Mouse (Mus musculus): ENCODE results near the gene Nup62. TPM values are rescaled to one million over a fixed set of nuclear protein-coding genes. Genes with fewer than 3 reads are reported as not detected.
"Not testable (repeated sequence)": the region's sequence is repeated elsewhere in the genome, so short reads cannot be mapped to it uniquely, and the experiment has no call there.

Nup62 gene
- polyA plus RNA-seq, 1 experiment from 2014 or later = 22.4 TPM

DNA sequence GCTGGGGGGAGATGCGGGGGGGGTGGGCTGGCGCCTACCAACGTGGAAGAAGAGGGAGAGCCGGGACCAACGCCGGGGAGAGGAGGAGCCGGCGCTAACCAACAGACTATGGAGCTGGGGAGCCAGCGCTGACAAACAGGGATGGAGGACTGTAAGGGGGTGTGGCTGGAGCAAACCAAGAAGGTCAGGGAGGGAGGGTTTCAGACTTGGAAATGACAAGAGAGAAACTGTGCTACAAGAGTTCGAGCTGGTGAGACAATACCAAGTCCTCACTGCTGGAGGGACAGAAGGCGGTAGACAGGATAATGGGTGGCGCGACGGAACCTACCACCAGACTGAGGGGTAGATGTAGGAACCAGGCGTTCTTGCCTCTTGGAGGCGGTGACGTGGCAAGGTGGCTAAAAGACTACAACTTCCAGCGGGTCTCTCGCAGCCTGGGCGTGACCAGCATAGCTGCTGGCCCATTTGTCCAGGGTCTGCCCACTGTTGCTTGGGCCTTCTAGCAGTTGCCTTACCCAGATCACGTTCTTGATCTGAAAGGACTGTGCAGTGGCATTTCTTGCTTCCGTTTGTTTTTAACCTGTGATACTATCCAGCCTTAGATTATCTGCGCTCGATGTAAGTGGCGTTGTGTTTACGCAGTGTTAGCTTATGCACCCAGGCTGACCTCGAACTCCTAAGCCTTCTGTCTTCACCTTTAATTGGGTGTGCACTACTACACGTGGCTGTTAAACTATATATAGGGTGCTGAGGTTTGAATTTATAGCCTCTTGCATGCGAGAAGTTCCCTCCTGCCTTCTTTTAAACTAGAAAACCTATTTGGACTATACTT, 54.0 kb downstream of the Nup62 start, which contains the start of gene Ptov1:
Ptov1 (minus strand) TSS at position 92 of the 832 bp plus-strand sequence.
- H3K4me2 ChIP-seq (ENCODE audit: low read depth, low read length) = peak within 1 kb of the TSS; percentile 100
- H3K27me3 ChIP-seq (ENCODE audit: control insufficient read depth, insufficient read depth, low read length) = peaks cover 2% of the 10 kb centered on the region; the same call in 1 of the 2 replicates
- peaks cover 37% of the 10 kb centered on the region for H3K4me1 ChIP-seq (ENCODE audit: control insufficient read depth, insufficient read depth, low read length)
- peak within 1 kb of the TSS; percentile 100 for H3K27ac ChIP-seq (ENCODE audit: low read depth, low read length)
- peak within 1 kb of the TSS; percentile 98 for H3K4me3 ChIP-seq (ENCODE audit: low read depth, low read length)
- peaks cover 10% of the 10 kb centered on the region; the same call in 1 of the 2 replicates for H3K36me3 ChIP-seq (ENCODE audit: control insufficient read depth, insufficient read depth, low read length)
- 10% methylated on average over 29 of the region's 29 CpGs for WGBS
- H3K9me3 ChIP-seq (ENCODE audit: control insufficient read depth, low read length) = no peaks in the 10 kb centered on the region
- H3K9ac ChIP-seq (replicated peaks; ENCODE audit: low read depth, low read length) = peak within 1 kb of the TSS; percentile 99
- ATAC-seq (ENCODE audit: low read depth) = peak; percentile 94

GRCm38 (mm10) chr7:44870614-44871013, 54.7 kb downstream of the Nup62 start:
- Histone ChIP-seq H3K4me1 (ENCODE audit: control insufficient read depth, insufficient read depth, low read length) (peaks cover 35% of the 10 kb centered on the region), H3K27me3 (ENCODE audit: control insufficient read depth, insufficient read depth, low read length) (peaks cover 2% of the 10 kb centered on the region; the same call in 1 of the 2 replicates), H3K9me3 (ENCODE audit: control insufficient read depth, low read length) (no peaks in the 10 kb centered on the region), H3K4me3 (ENCODE audit: low read depth, low read length) (peak overlapping the region; percentile 98), H3K36me3 (ENCODE audit: control insufficient read depth, insufficient read depth, low read length) (peaks cover 5% of the 10 kb centered on the region; the same call in 1 of the 2 replicates), H3K9ac (replicated peaks; ENCODE audit: low read depth, low read length) (peak overlapping the region; percentile 35; the same call in 1 of the 2 replicates), H3K27ac (ENCODE audit: low read depth, low read length) (peak overlapping the region; percentile 100), H3K4me2 (ENCODE audit: low read depth, low read length) (peak overlapping the region; percentile 100)
- WGBS = 83% methylated on average over 6 of the region's 6 CpGs
- ATAC-seq (ENCODE audit: low read depth) = no peak

GRCm38 (mm10) chr7:44871181-44871580, 55.3 kb downstream of the Nup62 start:
- Histone ChIP-seq H3K4me3 (ENCODE audit: low read depth, low read length) (no peak overlapping the region), H3K27ac (ENCODE audit: low read depth, low read length) (no peak overlapping the region), H3K9ac (replicated peaks; ENCODE audit: low read depth, low read length) (no peak overlapping the region), H3K9me3 (ENCODE audit: control insufficient read depth, low read length) (no peaks in the 10 kb centered on the region), H3K36me3 (ENCODE audit: control insufficient read depth, insufficient read depth, low read length) (0 out of 2 replicates have a peak, but pooled peaks cover 5% of the 10 kb centered on the region), H3K27me3 (ENCODE audit: control insufficient read depth, insufficient read depth, low read length) (peaks cover 2% of the 10 kb centered on the region; the same call in 1 of the 2 replicates), H3K4me1 (ENCODE audit: control insufficient read depth, insufficient read depth, low read length) (peaks cover 30% of the 10 kb centered on the region), H3K4me2 (ENCODE audit: low read depth, low read length) (no peak overlapping the region)
- WGBS = 33% methylated on average over 1 of the region's 1 CpGs
- ATAC-seq (ENCODE audit: low read depth) = no peak

DNA sequence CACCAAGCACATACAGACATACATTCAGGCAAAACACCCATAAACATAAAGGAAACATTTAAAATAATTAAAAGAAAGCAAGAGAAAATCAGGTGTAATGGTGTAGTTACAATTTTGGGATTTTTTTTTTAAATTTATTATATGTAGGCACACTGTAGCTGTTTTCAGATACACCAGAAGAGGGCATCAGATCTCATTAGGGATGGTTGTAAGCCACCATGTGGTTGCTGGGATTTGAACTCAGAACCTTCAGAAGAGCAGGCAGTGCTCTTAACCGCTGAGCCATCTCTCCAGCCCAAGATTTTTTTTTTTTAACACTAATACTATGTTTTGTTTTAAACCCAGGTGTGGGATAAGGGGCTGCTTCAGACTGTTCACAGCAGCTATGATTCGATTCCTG, 55.9 kb downstream of the Nup62 start:
- H3K9ac ChIP-seq (replicated peaks; ENCODE audit: low read depth, low read length); H3K4me2 ChIP-seq (ENCODE audit: low read depth, low read length); H3K4me3 ChIP-seq (ENCODE audit: low read depth, low read length); H3K27me3 ChIP-seq (ENCODE audit: control insufficient read depth, insufficient read depth, low read length); ATAC-seq (ENCODE audit: low read depth); H3K9me3 ChIP-seq (ENCODE audit: control insufficient read depth, low read length); H3K36me3 ChIP-seq (ENCODE audit: control insufficient read depth, insufficient read depth, low read length); H3K27ac ChIP-seq (ENCODE audit: low read depth, low read length): not testable (repeated sequence)
- WGBS = 88% methylated on average over 2 of the region's 2 CpGs
- peaks cover 24% of the 10 kb centered on the region for H3K4me1 ChIP-seq (ENCODE audit: control insufficient read depth, insufficient read depth, low read length)

- ATAC-seq (ENCODE audit: low read depth) = no peak
- no peaks in the 10 kb centered on the region for H3K9me3 ChIP-seq (ENCODE audit: control insufficient read depth, low read length)
- H3K4me2 ChIP-seq (ENCODE audit: low read depth, low read length) = no peak overlapping the region
- H3K9ac ChIP-seq (replicated peaks; ENCODE audit: low read depth, low read length) = no peak overlapping the region
- 90% methylated on average over 14 of the region's 14 CpGs for WGBS
- H3K36me3 ChIP-seq (ENCODE audit: control insufficient read depth, insufficient read depth, low read length) = peaks cover 61% of the 10 kb centered on the region
- H3K27ac ChIP-seq (ENCODE audit: low read depth, low read length) = no peak overlapping the region
- no peaks in the 10 kb centered on the region for H3K4me1 ChIP-seq (ENCODE audit: control insufficient read depth, insufficient read depth, low read length)
- H3K27me3 ChIP-seq (ENCODE audit: control insufficient read depth, insufficient read depth, low read length) = no peaks in the 10 kb centered on the region
- no peak overlapping the region for H3K4me3 ChIP-seq (ENCODE audit: low read depth, low read length)
These were observed 61.9 kb downstream of the Nup62 start for GRCm38 (mm10) chr7:44877833-44878232.

MicroRNAs encoded within 50 kb of the gene (microRNA counts, 519-probe panel; counts per million panel counts)
- not detected for microRNA mmu-miR-707

Small RNAs within 50 kb of the gene (microRNA-seq; reads per million reads assigned to microRNA genes)
- not detected for gene Mir707

Other genes with a start within 250 kb of the Nup62 start
- 0.82 and 2.1 TPM in 2 replicates for gene Napsa, start 243.7 kb upstream of the Nup62 start, polyA plus RNA-seq (2014; fragmentation: Nextera tagmentation; extraction: Ambion mirVana)
- gene Kcnc3, start 225.4 kb upstream of the Nup62 start, polyA plus RNA-seq (2014; fragmentation: Nextera tagmentation; extraction: Ambion mirVana) = 7.5 and 8.9 TPM in 2 replicates
- gene Myh14, start 145.2 kb upstream of the Nup62 start, polyA plus RNA-seq (2014; fragmentation: Nextera tagmentation; extraction: Ambion mirVana) = 2.6 and 3.6 TPM in 2 replicates
- not detected in 2 replicates for gene Izumo2, start 107.3 kb upstream of the Nup62 start, polyA plus RNA-seq (2014; fragmentation: Nextera tagmentation; extraction: Ambion mirVana)
- 23.0 and 27.0 TPM in 2 replicates for gene Vrk3, start 67.7 kb upstream of the Nup62 start, polyA plus RNA-seq (2014; fragmentation: Nextera tagmentation; extraction: Ambion mirVana)
- gene Zfp473, start 65.0 kb upstream of the Nup62 start, polyA plus RNA-seq (2014; fragmentation: Nextera tagmentation; extraction: Ambion mirVana) = 0.95 and 1.0 TPM in 2 replicates
- gene Il4i1, start 299 bp downstream of the Nup62 start, polyA plus RNA-seq (2014; fragmentation: Nextera tagmentation; extraction: Ambion mirVana) = 1.6 and 1.7 TPM in 2 replicates
- gene Atf5, start 570 bp downstream of the Nup62 start, polyA plus RNA-seq (2014; fragmentation: Nextera tagmentation; extraction: Ambion mirVana) = 2.1 and 2.3 TPM in 2 replicates
- gene Akt1s1, start 32.9 kb downstream of the Nup62 start, polyA plus RNA-seq (2014; fragmentation: Nextera tagmentation; extraction: Ambion mirVana) = 36.4 and 46.8 TPM in 2 replicates
- gene Tbc1d17, start 33.0 kb downstream of the Nup62 start, polyA plus RNA-seq (2014; fragmentation: Nextera tagmentation; extraction: Ambion mirVana) = 92.5 and 96.4 TPM in 2 replicates
- gene Pnkp, start 41.1 kb downstream of the Nup62 start, polyA plus RNA-seq (2014; fragmentation: Nextera tagmentation; extraction: Ambion mirVana) = 27.1 and 28.8 TPM in 2 replicates
- gene Ptov1, start 53.7 kb downstream of the Nup62 start, polyA plus RNA-seq (2014; fragmentation: Nextera tagmentation; extraction: Ambion mirVana) = 475 and 479 TPM in 2 replicates
- gene Med25, start 76.6 kb downstream of the Nup62 start, polyA plus RNA-seq (2014; fragmentation: Nextera tagmentation; extraction: Ambion mirVana) = 85.7 and 91.1 TPM in 2 replicates
- gene Fuz, start 80.0 kb downstream of the Nup62 start, polyA plus RNA-seq (2014; fragmentation: Nextera tagmentation; extraction: Ambion mirVana) = 14.5 and 16.0 TPM in 2 replicates
- gene Ap2a1, start 113.4 kb downstream of the Nup62 start, polyA plus RNA-seq (2014; fragmentation: Nextera tagmentation; extraction: Ambion mirVana) = 120 and 128 TPM in 2 replicates
- 0.11 and 0.19 TPM in 2 replicates for gene Tsks, start 127.1 kb downstream of the Nup62 start, polyA plus RNA-seq (2014; fragmentation: Nextera tagmentation; extraction: Ambion mirVana)
- 54.3 and 60.3 TPM in 2 replicates for gene Cpt1c, start 158.8 kb downstream of the Nup62 start, polyA plus RNA-seq (2014; fragmentation: Nextera tagmentation; extraction: Ambion mirVana)
- 189 and 206 TPM in 2 replicates for gene Prmt1, start 170.5 kb downstream of the Nup62 start, polyA plus RNA-seq (2014; fragmentation: Nextera tagmentation; extraction: Ambion mirVana)
- 53.8 and 60.2 TPM in 2 replicates for gene Irf3, start 181.6 kb downstream of the Nup62 start, polyA plus RNA-seq (2014; fragmentation: Nextera tagmentation; extraction: Ambion mirVana)
- gene Bcl2l12, start 182.6 kb downstream of the Nup62 start, polyA plus RNA-seq (2014; fragmentation: Nextera tagmentation; extraction: Ambion mirVana) = 6.4 and 9.5 TPM in 2 replicates
- gene Scaf1, start 200.3 kb downstream of the Nup62 start, polyA plus RNA-seq (2014; fragmentation: Nextera tagmentation; extraction: Ambion mirVana) = 61.6 and 68.6 TPM in 2 replicates
- 9.0 and 13.7 TPM in 2 replicates for gene Rras, start 201.9 kb downstream of the Nup62 start, polyA plus RNA-seq (2014; fragmentation: Nextera tagmentation; extraction: Ambion mirVana)
- gene Prr12, start 236.8 kb downstream of the Nup62 start, polyA plus RNA-seq (2014; fragmentation: Nextera tagmentation; extraction: Ambion mirVana) = 17.3 and 17.9 TPM in 2 replicates
- gene Nosip, start 246.3 kb downstream of the Nup62 start, polyA plus RNA-seq (2014; fragmentation: Nextera tagmentation; extraction: Ambion mirVana) = 65.4 and 67.3 TPM in 2 replicates
- 12.7 and 12.8 TPM in 2 replicates for gene Prrg2, start 246.6 kb downstream of the Nup62 start, polyA plus RNA-seq (2014; fragmentation: Nextera tagmentation; extraction: Ambion mirVana)